Mouse (Mus musculus) gastrocnemius, postnatal 10 days (tissue): ENCODE data around the gene Gm21885. TPM values are rescaled to one million over a fixed set of nuclear protein-coding genes. Genes with fewer than 3 reads are reported as not detected.
A peak's percentile ranks its signal among the peaks of the same experiment; 100 is the strongest.

Experiments used
- DNase-seq: peaks from one replicate; pipeline ENCODE4 v3.0.0; 2021; ENCODE audit warnings: mixed read lengths
- total RNA-seq, 2 experiments: library from RNA; stranded (reverse); gene quantifications; 2 replicates each; pipeline ENCODE4 v1.2.3; 2021

Gm21885 gene
- total RNA-seq, 2 experiments from 2014 or later = not detected

DNA sequence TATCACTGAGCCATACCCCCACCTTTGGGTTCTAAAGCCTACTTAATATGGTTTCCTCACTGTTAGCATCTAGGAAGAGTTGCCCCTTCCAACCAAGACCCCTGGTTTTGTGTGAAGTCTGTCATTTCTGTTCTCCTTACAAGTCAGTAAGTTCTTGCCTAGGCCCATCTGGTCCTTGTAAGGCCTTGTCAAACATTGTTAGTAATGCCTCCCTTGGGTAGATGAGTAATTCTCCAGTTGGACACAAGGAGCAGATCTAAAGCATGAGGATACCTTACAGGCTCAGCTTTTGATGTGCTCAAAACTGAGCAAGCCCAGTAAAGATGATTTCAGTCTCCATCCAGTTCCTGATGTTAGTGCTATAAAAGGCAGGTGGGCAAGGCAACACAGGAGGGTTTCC is 12.9 kb upstream of the Gm21885 start:
- DNase-seq = no peak

DNA sequence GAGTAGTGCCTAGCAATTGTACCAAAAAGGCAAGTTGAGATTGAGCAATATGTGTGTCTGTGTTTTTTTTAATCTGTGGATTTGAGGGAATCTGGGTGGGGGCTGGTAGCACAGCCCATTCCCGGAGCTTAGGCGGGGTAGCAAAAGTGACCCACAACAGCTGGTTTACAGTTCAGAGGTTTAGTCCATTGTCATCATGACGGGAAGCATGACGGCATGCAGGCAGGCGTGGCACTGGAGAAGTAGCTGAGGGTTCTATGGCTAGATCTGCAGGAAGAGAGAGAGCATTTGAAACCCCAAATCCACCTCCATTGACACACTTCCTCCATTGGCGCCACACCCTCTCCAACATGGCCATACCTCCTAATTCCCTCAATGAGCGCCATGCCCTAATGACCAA is 11.8 kb upstream of the Gm21885 start:
- no peak for DNase-seq

DNA sequence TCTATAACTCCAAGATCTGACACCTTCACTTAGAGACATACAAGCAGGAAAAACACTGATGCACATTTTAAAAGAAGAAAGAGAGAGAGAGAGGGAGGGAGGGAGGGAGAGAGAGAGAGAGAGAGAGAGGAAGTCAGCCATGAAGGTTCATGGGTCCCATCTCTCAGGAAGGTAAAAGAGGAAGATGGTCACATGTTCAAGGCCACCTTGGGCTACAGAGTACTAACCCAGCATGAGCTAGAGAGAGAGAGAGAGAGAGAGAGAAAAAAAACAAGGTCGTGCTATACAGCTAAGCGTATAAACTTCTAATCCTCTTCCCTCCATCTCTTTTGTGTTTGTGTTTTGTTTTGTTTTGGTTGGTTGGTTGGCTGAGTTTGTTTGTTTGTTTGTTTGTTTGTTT is 10.7 kb upstream of the Gm21885 start:
- no peak for DNase-seq

DNA sequence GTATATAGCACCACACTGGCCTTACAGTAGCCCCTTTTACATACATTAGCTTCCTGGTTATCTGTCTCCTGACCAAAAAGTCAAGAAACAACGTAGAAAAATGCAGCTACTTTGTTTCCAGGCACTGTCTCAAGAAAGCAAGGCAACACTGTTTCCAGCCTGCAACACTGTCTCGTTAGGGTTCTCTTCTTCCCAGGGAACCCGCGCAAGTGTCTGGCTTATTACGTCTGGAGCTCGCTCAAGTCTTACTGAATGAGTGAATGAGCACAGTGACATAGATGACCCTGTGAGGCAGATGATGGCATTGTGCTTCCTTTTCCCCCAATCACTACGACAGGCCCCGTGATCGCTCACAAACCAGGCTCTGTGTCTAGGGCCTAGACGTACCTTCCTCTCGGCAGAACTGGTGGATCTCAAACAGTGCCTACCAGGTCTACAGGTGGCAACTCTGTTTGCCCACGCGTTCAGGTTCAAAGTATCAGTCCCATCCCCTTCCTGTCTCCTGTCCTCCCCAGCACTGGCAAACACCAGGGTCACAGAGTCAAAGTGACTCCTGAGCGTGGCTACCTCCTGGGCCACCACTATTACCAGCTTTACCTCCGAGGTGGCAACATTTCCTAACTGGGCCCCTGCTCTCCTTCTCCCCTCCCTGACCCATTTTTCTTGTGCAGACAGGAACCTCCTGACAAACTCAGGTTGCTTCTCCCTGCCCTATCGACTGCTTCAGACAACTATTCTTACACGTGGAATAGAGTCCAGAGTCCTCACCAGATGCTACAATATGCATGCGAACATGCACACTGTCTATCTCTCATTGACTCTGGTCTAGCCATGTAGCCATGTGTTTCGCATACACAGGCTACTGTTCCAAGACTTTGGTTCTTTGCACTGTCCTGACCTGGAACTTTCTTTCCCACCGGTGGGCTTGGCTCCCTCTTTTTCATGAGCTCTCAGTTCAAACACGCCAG is 8.4 kb upstream of the Gm21885 start:
- DNase-seq = no peak

DNA sequence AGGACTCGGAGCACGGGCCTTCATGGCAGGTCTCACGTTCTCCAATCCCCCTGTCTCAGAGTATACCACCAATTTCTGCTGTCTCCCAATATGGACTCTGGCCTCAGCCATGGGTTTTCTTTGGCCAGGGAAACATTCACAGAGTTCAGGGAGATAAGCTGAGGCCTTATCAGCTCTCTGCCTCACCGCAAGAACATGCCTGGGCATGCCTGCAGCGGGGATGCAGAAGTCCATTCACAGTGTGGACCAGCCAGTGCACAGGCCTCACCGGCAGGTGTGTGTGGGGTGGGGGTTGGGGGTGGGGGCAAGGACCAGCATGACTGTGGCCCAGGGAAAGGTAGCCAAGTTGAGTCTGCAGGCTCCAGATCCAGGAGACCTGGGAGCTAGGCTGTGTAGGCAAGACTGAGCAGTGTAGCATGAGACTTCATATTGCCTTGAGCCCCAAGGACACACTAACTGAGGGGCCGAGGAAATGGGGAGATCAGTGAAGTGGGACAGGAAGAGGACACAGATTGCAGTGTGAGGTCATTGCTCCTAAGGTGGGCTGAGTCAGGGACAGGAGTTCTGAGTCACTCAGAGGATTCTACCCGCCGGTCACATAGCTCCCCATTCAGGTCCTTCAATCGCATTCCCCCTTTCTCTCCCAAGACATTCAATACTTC is 7.3 kb upstream of the Gm21885 start:
- no peak for DNase-seq

DNA sequence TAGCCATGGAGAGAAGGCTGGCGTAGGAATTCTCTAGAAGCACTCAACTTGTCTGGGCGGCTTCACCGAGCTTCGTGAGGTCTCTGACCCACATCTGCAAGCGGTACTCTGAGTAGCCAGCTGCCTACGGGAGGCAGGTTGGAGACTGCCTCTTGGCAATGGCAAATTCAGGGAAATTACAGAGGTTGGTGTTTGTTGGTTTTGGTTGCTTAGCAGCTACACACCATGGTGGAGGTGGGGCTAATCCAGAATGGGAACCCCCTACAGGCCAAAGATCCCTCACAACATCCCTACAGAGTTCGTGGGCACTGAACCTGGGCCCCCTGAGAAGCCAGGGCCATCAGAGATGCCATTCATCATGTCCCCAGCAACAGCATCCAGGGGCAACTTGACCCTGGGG is 6.4 kb upstream of the Gm21885 start:
- no peak for DNase-seq

GRCm38 (mm10) chr11:94275686-94276085 is 6.0 kb upstream of the Gm21885 start:
- no peak for DNase-seq

DNA sequence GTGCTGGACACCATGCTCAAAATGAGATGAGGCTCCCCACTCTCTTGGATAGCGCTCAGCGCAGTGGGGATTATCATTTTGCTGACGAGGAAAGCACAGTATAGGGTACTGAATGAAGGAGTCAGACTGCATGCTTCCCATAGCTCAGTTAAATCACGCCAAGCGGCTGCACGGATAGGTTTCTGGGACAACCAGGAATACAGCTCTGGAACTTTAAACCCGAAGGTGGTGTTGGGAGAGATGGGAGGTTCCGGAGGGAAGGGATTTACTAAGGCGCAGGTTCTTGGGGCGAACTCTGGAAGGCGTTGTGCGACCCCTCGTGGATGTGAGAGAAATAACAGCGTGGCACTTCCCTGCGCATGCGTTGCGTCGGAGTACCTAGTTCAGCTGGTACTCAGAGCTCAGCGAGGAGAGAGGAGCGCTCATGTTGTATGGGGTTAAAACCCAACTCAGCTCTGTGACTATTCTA is 4.8 kb upstream of the Gm21885 start:
- DNase-seq = peak; percentile 84

DNA sequence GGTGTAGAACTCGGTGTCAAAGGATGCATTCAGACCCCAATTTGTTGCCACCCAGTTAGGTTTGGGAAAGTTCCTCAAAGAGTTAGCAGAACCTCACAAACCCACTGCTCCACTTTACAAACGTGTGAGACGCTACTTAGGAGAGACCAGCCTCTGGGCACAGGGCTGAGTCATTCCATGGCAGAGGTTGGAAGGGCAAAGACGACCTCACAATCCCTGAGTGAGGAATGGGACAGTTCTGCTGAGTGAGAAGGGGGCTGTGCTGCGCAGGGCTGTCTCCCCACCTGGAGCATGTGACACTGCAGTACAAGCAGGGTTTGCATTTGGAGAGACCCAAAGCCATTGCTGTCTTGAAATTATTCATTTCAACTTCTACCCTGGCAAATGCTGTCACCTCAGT is 618 bp downstream of the Gm21885 start:
- DNase-seq = no peak

DNA sequence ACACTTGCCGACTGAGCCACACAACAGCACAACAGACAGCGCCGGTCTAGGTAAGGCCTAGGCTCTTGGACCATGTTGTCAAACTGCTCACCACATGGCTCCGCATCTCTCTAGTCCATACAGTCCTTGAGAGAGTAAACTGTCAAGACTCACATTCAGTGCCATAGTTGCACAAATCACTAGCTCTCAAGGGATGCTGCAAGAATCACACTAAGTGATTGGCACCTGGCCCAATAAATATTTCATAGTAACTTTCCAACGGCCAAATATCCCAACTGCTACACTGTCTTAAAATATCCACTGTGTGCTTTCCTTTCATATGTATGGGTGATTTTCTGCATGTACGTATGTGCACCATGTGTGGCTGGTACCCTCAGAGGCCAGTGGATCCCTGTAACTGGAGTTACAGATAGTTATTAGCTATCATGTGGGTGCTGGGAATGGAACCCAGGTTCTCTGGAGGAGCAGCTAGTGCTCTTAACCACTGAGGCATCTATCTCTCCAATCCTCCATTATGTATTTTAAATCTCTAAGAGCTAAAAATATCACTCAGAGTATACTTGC is 1.9 kb downstream of the Gm21885 start:
- DNase-seq = no peak

DNA sequence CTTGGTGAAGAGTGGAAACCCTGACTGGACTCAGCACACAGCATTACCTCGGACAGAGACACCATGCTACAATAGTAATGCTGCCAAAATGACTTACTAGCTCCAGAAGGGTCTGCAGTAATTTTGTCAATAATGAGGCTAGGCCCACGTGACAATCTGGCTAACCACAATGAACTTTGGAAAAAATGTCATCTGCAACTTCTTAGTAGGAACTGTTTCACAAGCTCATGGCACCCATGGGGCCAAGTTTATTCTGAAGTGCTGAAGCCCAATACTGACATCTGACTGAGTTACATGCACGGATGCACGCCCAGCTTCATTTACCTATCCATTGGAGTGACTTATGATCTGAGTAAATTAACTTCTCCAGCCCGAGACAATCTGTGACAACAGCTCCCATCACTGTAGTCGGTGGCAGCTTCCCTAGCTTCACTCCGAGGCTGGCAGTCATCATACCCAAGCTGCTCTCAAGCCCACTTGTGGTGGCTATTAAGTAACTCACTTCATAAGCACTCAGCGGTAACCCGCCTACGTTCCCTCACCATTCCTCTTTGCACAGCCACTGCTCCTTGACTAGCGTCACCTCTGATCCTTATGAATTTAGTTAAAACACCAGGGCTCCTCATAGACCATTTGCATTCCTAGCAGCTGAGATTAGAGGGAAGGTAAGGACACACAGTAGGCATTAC is 4.4 kb downstream of the Gm21885 start:
- DNase-seq = no peak

DNA sequence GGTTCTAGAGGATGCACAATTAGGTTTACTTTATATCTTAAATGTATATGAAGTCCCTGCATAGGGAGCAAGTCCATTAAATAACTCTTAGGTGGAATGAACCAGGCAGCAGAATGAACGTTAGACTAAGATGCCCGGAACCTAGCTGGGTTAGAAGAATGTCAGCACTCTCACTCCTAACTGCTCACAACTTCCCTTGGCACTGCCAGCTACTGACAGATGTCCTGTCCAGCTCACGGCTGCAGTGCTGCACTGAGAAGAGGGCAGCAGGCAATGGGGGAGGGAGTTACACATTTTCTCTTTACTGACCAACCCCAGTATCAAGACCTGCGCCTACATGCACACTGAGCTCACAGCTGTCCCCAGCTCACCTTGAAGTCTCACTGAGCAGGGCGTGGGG is 5.4 kb downstream of the Gm21885 start:
- no peak for DNase-seq

DNA sequence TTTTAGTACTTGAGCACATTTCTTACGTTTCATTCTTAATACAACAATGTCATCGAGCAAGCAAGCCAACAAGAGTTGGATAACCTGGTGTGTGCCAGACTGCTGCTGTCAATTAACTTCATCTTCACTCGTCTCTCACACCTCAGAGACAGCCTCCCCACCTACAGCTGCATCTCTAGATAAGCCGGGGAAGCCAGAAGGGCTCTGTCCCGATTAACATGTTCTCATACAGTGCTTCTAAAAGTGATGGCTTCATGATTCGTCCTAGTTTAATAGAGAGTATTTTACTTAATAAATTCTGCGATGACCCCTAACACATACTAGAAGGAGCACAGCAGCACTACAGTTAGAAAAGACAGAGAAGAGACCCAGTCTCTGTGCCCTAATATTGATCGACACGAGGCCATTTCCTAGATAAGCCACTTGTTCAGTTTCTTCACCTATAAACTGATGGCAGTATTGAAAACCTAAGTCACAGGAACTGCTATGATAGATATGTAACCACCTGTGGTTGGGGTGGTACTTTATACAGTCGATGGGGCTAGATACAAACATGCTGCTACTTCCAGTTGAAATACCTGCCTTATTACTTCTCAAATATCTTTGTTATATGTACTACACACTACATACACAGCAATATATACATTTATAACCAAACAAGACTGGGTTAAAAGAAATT is 8.5 kb downstream of the Gm21885 start:
- no peak for DNase-seq

DNA sequence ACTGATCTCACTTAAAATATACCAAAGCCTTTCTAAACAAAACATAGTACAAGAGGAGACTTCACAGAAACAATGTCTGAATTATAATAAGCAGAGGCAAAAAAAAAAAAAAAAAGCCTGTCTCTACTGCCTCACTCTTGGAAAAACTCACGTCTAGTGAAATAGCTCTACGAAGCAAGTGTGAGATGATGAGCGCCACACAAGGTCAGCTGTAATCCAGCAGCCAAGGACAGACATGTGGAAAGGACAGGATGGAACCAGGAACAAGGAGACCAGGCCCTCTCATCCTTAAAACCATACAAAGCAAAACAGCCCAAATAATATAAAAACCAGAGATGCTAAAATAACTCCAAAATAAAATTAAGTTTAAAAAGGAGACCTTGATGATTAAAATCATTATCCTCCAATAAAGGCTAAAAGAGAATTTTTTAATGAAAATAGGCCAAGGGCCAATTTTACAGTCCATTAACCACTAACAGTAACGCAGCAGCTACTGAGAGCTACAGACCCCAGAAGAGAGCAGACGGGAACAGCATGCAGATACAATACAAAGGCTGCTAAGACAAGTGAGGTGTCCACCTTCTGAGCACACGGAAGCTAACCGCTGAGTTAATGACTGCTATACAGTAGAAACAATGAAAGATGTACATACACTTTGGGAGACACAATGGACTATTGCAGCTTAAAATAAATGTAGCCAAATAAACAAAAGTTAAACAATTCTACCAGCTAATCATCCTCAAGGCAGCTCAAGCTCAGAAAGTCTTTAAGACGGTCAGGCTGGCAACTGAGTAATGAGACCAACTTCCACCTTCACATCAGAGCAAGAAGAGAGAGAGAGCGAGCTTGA is 13.5 kb downstream of the Gm21885 start:
- no peak for DNase-seq

DNA sequence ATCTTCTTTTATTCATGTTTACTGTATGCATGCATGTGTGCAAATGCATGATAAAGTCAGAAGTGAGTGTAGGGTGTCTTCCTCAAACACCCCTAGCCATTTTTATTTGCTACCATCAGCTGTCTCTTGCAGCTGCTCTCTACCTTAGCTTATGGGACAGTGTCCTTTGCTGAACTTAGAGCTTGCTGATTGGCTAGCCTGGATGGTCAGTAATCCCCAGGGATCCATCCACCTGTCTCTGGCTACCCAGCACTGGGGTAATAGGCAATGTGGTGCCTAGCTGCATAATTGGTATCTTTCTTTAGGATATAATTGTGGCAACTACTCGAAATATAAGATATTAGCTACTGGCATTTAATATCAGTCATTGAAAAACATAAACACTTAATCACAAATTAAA is 31.1 kb downstream of the Gm21885 start:
- DNase-seq = no peak

GRCm38 (mm10) chr11:94314098-94314652 is 32.5 kb downstream of the Gm21885 start:
- no peak for DNase-seq

DNA sequence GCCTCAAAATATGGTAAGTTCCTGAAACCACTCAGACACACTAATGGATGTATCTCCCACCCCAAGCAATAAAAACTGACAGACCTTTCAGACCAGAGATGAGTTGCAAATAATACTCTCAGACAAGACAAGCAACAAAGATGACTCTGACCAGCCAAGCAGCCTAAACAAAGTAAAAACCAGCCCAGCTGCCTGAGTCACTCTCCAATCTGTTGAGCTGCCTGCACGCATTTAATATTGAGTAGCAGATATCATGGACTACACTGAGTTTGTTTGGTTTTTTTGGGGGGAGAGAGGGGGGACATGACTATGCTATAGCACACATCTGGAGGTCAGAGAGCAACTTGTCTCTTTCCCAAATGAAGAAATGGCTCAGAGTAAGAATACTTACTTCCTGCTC is 33.6 kb downstream of the Gm21885 start:
- no peak for DNase-seq

DNA sequence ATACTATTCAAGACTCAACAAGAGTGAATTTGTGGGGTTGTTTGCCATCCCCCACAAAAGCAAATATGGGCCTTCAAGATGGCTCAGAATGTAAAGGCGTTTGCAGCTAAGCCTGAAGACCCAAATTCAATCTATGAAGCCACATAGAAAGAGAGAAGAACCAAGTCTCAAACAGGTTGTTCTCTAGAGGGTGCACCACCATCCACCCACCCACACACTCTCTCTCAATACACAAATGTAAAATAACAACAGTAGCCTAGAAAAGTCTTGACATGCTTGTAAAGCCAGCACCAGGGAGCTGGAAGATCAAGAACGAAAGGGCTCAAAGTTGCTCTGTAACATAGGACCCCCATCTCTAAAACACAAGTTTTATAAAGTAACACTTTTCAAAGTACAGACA is 34.9 kb downstream of the Gm21885 start:
- no peak for DNase-seq

GRCm38 (mm10) chr11:94317014-94317413 is 35.3 kb downstream of the Gm21885 start:
- DNase-seq = no peak

DNA sequence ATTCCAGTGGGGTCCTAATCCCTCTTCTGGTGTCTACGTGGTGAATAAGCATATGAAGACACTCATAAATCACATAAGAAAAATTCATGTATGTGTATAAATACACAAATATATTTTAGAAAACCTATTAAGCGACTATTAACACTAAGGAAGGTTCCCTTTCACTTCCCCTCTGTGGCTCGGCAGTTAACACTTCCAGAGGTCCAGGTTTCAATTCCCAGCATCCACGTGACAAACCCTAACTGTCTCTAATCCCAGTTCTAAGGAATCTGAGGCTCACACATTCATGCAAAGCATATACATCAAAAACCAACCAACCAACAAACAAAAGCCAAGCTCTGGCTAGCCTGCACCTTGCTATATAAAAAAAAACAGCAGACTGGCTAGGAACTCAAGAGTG is 35.8 kb downstream of the Gm21885 start:
- DNase-seq = no peak

DNA sequence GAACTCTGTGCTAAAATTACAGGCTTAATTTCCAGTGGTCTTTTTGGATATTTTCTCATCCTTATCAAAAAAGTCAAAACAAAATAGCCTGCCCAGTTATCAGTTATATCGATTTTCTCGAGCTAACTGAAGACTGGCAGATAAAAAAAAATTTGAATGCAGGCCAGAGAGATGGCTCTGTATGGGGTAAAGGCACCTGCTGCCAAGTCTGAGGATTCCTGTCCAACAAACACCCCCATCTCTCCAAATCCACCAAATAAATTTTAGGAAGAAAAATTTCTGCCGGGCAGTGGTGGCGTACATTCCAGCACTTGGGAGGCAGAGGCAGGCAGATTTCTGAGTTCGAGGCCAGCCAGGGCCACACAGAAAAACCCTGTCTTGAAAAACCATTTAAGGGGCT is 36.4 kb downstream of the Gm21885 start:
- DNase-seq = no peak
